In genomic region chr9:75625556-75626307, GRCm38 (mm10) we compare ENCODE assay signal across 8 mouse cellular contexts. TPM values are rescaled to one million over a fixed set of nuclear protein-coding genes. Genes with fewer than 3 reads are reported as not detected.
DNase-seq lines count a peak whose midpoint lies in the region; ATAC-seq and TF ChIP-seq lines count a peak whose summit lies in the region.

Gene Lysmd2 (plus strand): TSS chr9:75625741.

- H3K4me2 ChIP-seq in forebrain, embryonic 15.5 days (replicated peaks) = peak within 1 kb of the TSS; percentile 88
- H3K4me2 ChIP-seq in liver, postnatal 0 days (ENCODE audit: low read depth, low read length) = peak within 1 kb of the TSS; percentile 89

- H3K27me3 ChIP-seq in ES-Bruce4 (ENCODE audit: control insufficient read depth, insufficient read depth, low read length, poor library complexity, severe bottlenecking) = no peaks in the 10 kb centered on the region; the same call in 1 of the 2 replicates
- no peaks in the 10 kb centered on the region for H3K27me3 ChIP-seq in forebrain, embryonic 15.5 days
- peaks cover 25% of the 10 kb centered on the region for H3K27me3 ChIP-seq in liver, postnatal 0 days (ENCODE audit: insufficient read depth, low read length)

- TF ChIP-seq CTCF in ES-Bruce4 (IDR thresholded peaks at IDR 0.05; ENCODE audit: low read depth, low read length) = no peak
- TF ChIP-seq CTCF in liver, postnatal 0 days (IDR thresholded peaks at IDR 0.05; ENCODE audit: low read depth) = no peak
- TF ChIP-seq CTCF in olfactory bulb, adult 2 months (IDR thresholded peaks at IDR 0.05; ENCODE audit: insufficient read depth, low read depth, low read length) = no peak

- H3K4me3 ChIP-seq in ES-Bruce4 (ENCODE audit: low read depth, low read length) = peak within 1 kb of the TSS; percentile 79
- peak within 1 kb of the TSS; percentile 87 for H3K4me3 ChIP-seq in forebrain, embryonic 15.5 days
- peak within 1 kb of the TSS; percentile 60 for H3K4me3 ChIP-seq in liver, postnatal 0 days (ENCODE audit: low read depth, low read length)
- peak within 1 kb of the TSS; percentile 72 for H3K4me3 ChIP-seq in olfactory bulb, adult 2 months (ENCODE audit: insufficient read depth, low read depth, low read length)

- WGBS in forebrain, embryonic 15.5 days = under 1% methylated on average over 77 of the region's 94 CpGs
- 0% methylated on average over 42 of the region's 94 CpGs for WGBS in liver, postnatal 0 days (ENCODE audit: insufficient replicate concordance)
- under 1% methylated on average over 92 of the region's 94 CpGs for WGBS in olfactory bulb, adult 2 months

- no peak for TF ChIP-seq EP300 in ES-Bruce4 (IDR thresholded peaks at IDR 0.05; ENCODE audit: insufficient read depth, low read depth, low read length)
- TF ChIP-seq EP300 in liver, postnatal 0 days (IDR thresholded peaks at IDR 0.05; ENCODE audit: low read depth) = no peak

- DNase-seq in heart, postnatal 10 days = peak; percentile 79 to 80
- DNase-seq in kidney, postnatal 4 days = peak; percentile 78 to 85
- peak; percentile 64 for DNase-seq in liver, postnatal 0 days
- DNase-seq in thymus, postnatal 4 days = peak; percentile 68

- no peak within 1 kb of the TSS for H3K27ac ChIP-seq in ES-Bruce4 (ENCODE audit: insufficient read depth, low read length)
- peak within 1 kb of the TSS; percentile 91 for H3K27ac ChIP-seq in forebrain, embryonic 15.5 days (replicated peaks)
- H3K27ac ChIP-seq in liver, postnatal 0 days (ENCODE audit: low read depth) = peak within 1 kb of the TSS; percentile 60; the same call in 1 of the 2 replicates
- H3K27ac ChIP-seq in olfactory bulb, adult 2 months (ENCODE audit: insufficient read depth, low read depth, low read length) = peak within 1 kb of the TSS; percentile 92

- ATAC-seq in cerebellum, adult (ENCODE audit: insufficient number of reproducible peaks, low FRiP score, low TSS enrichment) = peak; percentile 89
- ATAC-seq in forebrain, embryonic 15.5 days (replicated peaks) = peak; percentile 91
- peak; percentile 75 for ATAC-seq in liver, postnatal 0 days

- intact Hi-C loops in heart, postnatal 10 days (cut with DNase I) = no loop called here

- H3K9ac ChIP-seq in ES-Bruce4 (ENCODE audit: low read depth, poor library complexity, severe bottlenecking) = peak within 1 kb of the TSS; percentile 90
- peak within 1 kb of the TSS; percentile 87 for H3K9ac ChIP-seq in forebrain, embryonic 15.5 days (replicated peaks)
- peak within 1 kb of the TSS; percentile 57 for H3K9ac ChIP-seq in liver, postnatal 0 days (replicated peaks)

- no peaks in the 10 kb centered on the region for H3K9me3 ChIP-seq in ES-Bruce4 (replicated peaks; ENCODE audit: control insufficient read depth, insufficient read depth, low read length, poor library complexity, severe bottlenecking)
- H3K9me3 ChIP-seq in forebrain, embryonic 15.5 days = no peaks in the 10 kb centered on the region
- H3K9me3 ChIP-seq in liver, postnatal 0 days (ENCODE audit: low read length) = no peaks in the 10 kb centered on the region

- TF ChIP-seq POLR2A in ES-Bruce4 (IDR thresholded peaks at IDR 0.05; ENCODE audit: insufficient read depth, low read length) = no peak
- TF ChIP-seq POLR2A in olfactory bulb, adult 2 months (IDR thresholded peaks at IDR 0.05; ENCODE audit: insufficient read depth, low read depth, low read length) = peak; percentile 53

- H3K4me1 ChIP-seq in ES-Bruce4 (ENCODE audit: control insufficient read depth, insufficient read depth, low read length) = no peaks in the 10 kb centered on the region
- peaks cover 15% of the 10 kb centered on the region for H3K4me1 ChIP-seq in forebrain, embryonic 15.5 days
- H3K4me1 ChIP-seq in liver, postnatal 0 days (ENCODE audit: insufficient read depth) = peaks cover 4% of the 10 kb centered on the region; the same call in 1 of the 2 replicates
- H3K4me1 ChIP-seq in olfactory bulb, adult 2 months (ENCODE audit: control insufficient read depth, insufficient read depth, low read length) = peaks cover 8% of the 10 kb centered on the region

- no peaks in the 10 kb centered on the region for H3K36me3 ChIP-seq in ES-Bruce4 (ENCODE audit: control insufficient read depth, insufficient read depth, low read length, poor library complexity, severe bottlenecking)
- no peaks in the 10 kb centered on the region for H3K36me3 ChIP-seq in forebrain, embryonic 15.5 days
- H3K36me3 ChIP-seq in liver, postnatal 0 days (replicated peaks; ENCODE audit: insufficient read depth, low read length) = no peaks in the 10 kb centered on the region

RNA-seq across cellular contexts. Expression of gene Lysmd2, which starts in this region (rescaled TPM):
- polyA plus RNA-seq in ES-Bruce4 (2011; ENCODE audit: insufficient read depth, insufficient read length, low read depth, missing spikeins) = 7.0 and 8.3 TPM in 2 replicates
- 26.1 and 29.0 TPM in 2 replicates for polyA plus RNA-seq in forebrain, embryonic 15.5 days (2015; fragmentation: Nextera tagmentation; extraction: Ambion mirVana)
- 10 to 100 TPM in 1 of 2 experiments, 1 to 10 TPM in 1; 9.8 to 11.2 TPM for total RNA-seq in heart, postnatal 10 days (2021)
- polyA plus RNA-seq in liver, postnatal 0 days (2015; fragmentation: Nextera tagmentation; extraction: Ambion mirVana) = 3.9 TPM in 2 replicates
- polyA plus RNA-seq in olfactory bulb, adult 2 months (2012; ENCODE audit: insufficient read depth, insufficient read length, low replicate concordance, missing spikeins) = not detected in 2 replicates
